Mouse (Mus musculus): ENCODE data around the gene Ly86. TPM values are rescaled to one million over a fixed set of nuclear protein-coding genes. Genes with fewer than 3 reads are reported as not detected.

Gene Ly86
- polyA plus RNA-seq, 1 experiment from 2014 or later, result 5.4 TPM

DNA sequence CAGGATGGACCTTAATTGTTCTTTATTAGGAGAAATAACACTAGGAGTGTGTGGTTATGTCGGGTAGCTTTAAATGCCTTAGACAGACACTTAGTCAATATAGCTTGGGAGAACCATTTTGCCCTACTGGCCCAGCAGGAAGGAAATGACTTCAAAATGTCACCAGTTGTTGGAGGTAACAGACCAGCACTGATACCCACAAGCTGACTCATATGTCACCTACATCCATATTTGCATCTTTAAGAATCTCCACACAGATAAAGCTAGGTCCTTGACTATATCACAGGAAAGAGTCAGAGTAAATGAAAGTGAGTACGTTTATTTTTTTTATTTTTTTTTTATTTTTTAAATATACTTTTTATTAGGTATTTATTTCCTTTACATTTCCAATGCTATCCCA lies 58.7 kb downstream of the Ly86 start:
- 82% methylated on average over 2 of the region's 2 CpGs for WGBS
- no peak overlapping the region for H3K27ac ChIP-seq
- no peak overlapping the region for H3K4me3 ChIP-seq
- H3K9me3 ChIP-seq, result no peaks in the 10 kb centered on the region
- no peak overlapping the region for H3K9ac ChIP-seq
- no peaks in the 10 kb centered on the region for H3K36me3 ChIP-seq
- no peaks in the 10 kb centered on the region for H3K27me3 ChIP-seq
- H3K4me1 ChIP-seq, result no peaks in the 10 kb centered on the region
- no peak for ATAC-seq (ENCODE audit: insufficient number of reproducible peaks, insufficient read depth, low FRiP score, low TSS enrichment)
- no peak overlapping the region for H3K4me2 ChIP-seq (replicated peaks)

DNA sequence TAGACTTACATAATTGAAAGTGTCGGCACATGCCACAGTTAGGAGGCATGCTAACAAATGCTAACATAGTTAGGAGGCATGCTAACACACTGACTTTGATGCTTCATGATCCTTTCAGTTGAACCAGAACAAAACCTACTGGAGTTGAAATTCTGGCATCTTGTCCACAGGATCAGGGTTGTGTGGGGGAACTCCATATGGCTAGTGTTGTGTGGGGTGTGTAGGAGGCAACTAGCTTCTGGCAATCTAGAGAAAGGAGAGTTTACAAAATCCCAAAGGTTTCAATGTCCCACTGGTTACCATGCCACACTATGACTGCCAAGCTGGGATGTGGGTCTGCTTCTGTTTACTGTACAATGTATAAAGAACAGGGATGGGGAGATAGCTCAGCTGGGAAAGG lies 70.7 kb downstream of the Ly86 start:
- 86% methylated on average over 1 of the region's 1 CpGs for WGBS
- Histone ChIP-seq H3K9me3 (no peaks in the 10 kb centered on the region), H3K4me3 (no peak overlapping the region), H3K27ac (no peak overlapping the region), H3K27me3 (no peaks in the 10 kb centered on the region), H3K36me3 (no peaks in the 10 kb centered on the region), H3K9ac (no peak overlapping the region), H3K4me1 (no peaks in the 10 kb centered on the region), H3K4me2 (replicated peaks) (no peak overlapping the region)
- ATAC-seq (ENCODE audit: insufficient number of reproducible peaks, insufficient read depth, low FRiP score, low TSS enrichment), result no peak

DNA sequence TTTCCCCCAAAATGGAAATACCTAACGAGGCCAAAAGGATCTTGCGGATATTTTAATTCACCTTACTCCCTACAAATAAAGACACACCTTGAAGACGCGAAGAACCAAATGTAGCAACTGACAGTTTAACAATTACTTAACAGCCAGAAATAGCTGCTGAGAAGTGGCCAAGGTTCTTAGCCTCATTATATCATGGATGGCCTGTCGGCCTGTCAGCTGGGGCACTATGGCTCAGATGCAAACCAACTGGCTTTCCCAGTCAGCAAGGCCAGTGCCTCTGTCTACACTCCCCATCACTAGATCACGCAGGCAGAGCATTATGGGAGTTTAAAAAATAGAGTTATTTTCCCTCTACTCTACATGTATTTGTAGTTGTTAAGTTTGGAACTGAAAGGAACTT lies 78.4 kb downstream of the Ly86 start:
- H3K4me2 ChIP-seq (replicated peaks), result no peak overlapping the region
- no peaks in the 10 kb centered on the region for H3K36me3 ChIP-seq
- H3K4me1 ChIP-seq, result no peaks in the 10 kb centered on the region
- H3K4me3 ChIP-seq, result no peak overlapping the region
- H3K27ac ChIP-seq, result no peak overlapping the region
- H3K9ac ChIP-seq, result no peak overlapping the region
- no peaks in the 10 kb centered on the region for H3K27me3 ChIP-seq
- no peaks in the 10 kb centered on the region for H3K9me3 ChIP-seq
- 93% methylated on average over 6 of the region's 6 CpGs for WGBS
- ATAC-seq (ENCODE audit: insufficient number of reproducible peaks, insufficient read depth, low FRiP score, low TSS enrichment), result no peak

DNA sequence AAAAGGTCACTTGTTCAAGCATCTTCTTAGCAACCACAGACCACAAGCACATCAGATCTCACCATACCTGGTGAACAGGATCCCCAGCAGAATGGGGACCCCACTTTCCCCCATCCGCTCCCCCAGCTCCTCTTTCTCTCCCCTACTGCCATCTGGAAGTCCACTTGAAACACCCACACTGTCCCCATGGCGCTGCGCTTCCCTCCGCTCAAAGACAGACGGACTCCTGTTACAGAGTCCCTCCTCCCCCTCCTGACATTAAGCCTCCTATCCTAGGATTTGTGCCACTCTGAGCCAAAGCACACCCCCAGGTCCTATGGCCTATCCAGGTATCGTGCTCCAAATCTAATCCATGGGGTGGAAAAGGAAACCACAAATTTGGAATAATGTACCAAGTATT lies 79.9 kb downstream of the Ly86 start:
- H3K4me2 ChIP-seq (replicated peaks), result no peak overlapping the region
- ATAC-seq (ENCODE audit: insufficient number of reproducible peaks, insufficient read depth, low FRiP score, low TSS enrichment), result no peak
- no peak overlapping the region for H3K4me3 ChIP-seq
- no peak overlapping the region for H3K27ac ChIP-seq
- H3K27me3 ChIP-seq, result no peaks in the 10 kb centered on the region
- H3K36me3 ChIP-seq, result no peaks in the 10 kb centered on the region
- WGBS, result 88% methylated on average over 6 of the region's 6 CpGs
- H3K9ac ChIP-seq, result no peak overlapping the region
- H3K4me1 ChIP-seq, result no peaks in the 10 kb centered on the region
- no peaks in the 10 kb centered on the region for H3K9me3 ChIP-seq

DNA sequence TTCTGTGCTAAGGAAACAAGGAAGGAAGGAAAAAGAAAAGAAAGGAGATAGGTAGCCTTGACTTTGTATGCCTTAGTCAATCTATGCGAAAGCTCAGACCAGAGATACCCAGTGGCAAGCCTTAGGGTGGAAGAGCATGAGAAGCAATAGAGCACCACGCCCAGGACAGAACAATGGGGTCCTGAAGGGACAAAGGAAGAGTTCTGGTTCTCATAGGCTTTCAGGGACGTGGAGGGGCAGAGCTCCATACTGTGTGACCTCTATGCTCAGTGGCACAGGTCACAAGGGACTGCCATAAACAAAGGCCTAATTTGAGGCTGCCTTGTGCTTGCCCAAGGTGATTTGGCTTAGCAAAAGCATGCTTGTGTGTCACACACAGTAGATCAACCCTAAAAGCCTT lies 80.4 kb downstream of the Ly86 start:
- Histone ChIP-seq H3K9ac (no peak overlapping the region), H3K4me1 (no peaks in the 10 kb centered on the region), H3K27me3 (no peaks in the 10 kb centered on the region), H3K27ac (no peak overlapping the region), H3K9me3 (no peaks in the 10 kb centered on the region), H3K4me3 (no peak overlapping the region), H3K4me2 (replicated peaks) (no peak overlapping the region), H3K36me3 (no peaks in the 10 kb centered on the region)
- ATAC-seq (ENCODE audit: insufficient number of reproducible peaks, insufficient read depth, low FRiP score, low TSS enrichment), result no peak
- 60% methylated on average over 3 of the region's 3 CpGs for WGBS

DNA sequence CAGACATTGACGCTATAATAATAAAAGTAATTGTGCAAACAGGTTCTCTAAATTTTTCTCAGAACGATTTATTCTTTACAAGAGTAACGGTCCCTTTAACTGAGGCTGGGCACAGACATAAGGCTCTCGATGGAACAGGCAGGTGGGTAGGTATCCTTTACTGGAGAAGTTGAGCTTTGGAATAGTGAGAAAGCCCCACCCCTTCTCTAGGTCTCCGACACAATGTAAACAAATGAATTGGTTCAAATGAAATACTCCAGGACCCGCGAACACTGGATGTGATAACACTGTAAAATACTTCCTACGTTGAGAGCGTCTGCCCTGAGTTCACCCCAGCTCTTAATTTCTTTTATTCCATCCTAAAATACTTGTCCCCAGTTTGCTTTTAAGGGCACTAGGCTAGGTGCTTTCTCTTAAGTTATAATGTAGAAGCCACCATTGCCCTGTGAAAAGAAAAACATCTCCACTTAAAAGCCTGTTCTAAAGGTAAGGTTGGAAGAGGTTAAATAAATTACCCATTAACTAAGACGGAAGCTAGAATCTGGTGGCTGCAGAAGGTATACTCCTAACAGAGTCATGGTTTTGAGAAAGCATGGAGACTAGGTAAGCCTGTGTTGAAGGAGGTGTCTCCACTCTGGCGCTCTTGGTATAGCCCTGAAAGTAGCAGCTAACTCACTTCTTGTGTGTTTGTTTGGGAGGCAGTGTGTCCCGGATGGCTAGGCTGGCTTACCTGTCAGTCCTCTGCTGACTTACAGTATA lies 81.7 kb downstream of the Ly86 start:
- no peak overlapping the region for H3K9ac ChIP-seq
- no peak overlapping the region for H3K27ac ChIP-seq
- H3K4me3 ChIP-seq, result no peak overlapping the region
- no peak for ATAC-seq (ENCODE audit: insufficient number of reproducible peaks, insufficient read depth, low FRiP score, low TSS enrichment)
- H3K4me2 ChIP-seq (replicated peaks), result no peak overlapping the region
- no peaks in the 10 kb centered on the region for H3K36me3 ChIP-seq
- H3K27me3 ChIP-seq, result no peaks in the 10 kb centered on the region
- WGBS, result 78% methylated on average over 12 of the region's 12 CpGs
- 0 out of 2 replicates have a peak, but pooled peaks cover under 1% of the 10 kb centered on the region for H3K9me3 ChIP-seq
- no peaks in the 10 kb centered on the region for H3K4me1 ChIP-seq

DNA sequence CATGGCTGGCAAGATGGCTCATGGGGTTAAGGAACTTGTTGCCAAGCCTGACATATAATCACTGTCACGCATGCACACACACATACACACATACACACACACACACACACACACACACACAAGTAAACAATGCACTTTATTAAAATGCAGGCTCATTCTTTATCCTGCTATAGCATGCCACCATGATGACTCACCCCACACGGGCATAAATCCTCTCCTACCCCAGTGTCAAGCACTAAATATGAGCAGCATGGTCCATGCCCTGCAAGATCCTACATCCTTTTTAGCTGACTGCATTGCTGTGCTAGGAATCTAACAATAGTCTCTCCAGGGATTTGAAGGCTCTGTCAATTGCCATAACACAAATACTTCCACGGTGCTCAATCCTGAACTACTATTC lies 83.5 kb downstream of the Ly86 start:
- H3K4me1 ChIP-seq, result no peaks in the 10 kb centered on the region
- 0 out of 2 replicates have a peak, but pooled peaks cover 2% of the 10 kb centered on the region for H3K9me3 ChIP-seq
- WGBS, result 89% methylated on average over 3 of the region's 3 CpGs
- no peak overlapping the region for H3K9ac ChIP-seq
- H3K36me3 ChIP-seq, result no peaks in the 10 kb centered on the region
- H3K27me3 ChIP-seq, result no peaks in the 10 kb centered on the region
- H3K4me2 ChIP-seq (replicated peaks), result no peak overlapping the region
- no peak for ATAC-seq (ENCODE audit: insufficient number of reproducible peaks, insufficient read depth, low FRiP score, low TSS enrichment)
- H3K27ac ChIP-seq, result no peak overlapping the region
- no peak overlapping the region for H3K4me3 ChIP-seq

DNA sequence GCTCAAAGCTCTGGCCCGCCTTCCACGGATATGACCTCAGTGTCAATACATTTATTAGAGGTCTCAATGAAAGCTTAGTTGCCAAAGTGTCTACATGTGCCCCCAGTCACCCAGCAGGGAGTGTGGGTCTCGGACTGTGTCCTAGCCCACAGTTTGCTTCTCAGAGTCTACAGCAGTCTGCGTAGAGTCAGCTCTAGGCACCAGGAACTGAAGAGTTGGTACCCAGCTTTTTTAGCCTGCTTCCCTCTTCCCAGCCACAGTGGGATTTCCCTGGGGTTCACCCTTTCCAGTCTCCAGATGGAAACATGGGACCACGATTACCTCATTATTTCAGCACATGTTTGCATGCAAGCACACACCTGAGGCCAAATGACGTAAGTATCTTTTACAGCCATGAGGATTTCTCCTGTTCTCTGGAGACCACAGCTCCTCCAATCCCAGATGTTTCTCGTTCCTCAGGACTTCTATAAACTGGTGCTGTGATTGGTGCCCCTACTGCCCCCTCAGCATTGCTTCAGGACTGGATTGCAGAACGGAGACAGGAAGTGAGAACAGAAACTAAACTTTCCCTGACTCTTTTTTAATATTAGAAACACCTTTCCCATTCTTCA lies 84.8 kb downstream of the Ly86 start:
- H3K9me3 ChIP-seq, result 0 out of 2 replicates have a peak, but pooled peaks cover 2% of the 10 kb centered on the region
- no peaks in the 10 kb centered on the region for H3K27me3 ChIP-seq
- no peak for ATAC-seq (ENCODE audit: insufficient number of reproducible peaks, insufficient read depth, low FRiP score, low TSS enrichment)
- no peak overlapping the region for H3K4me2 ChIP-seq (replicated peaks)
- H3K9ac ChIP-seq, result no peak overlapping the region
- H3K27ac ChIP-seq, result no peak overlapping the region
- H3K4me1 ChIP-seq, result no peaks in the 10 kb centered on the region
- H3K36me3 ChIP-seq, result no peaks in the 10 kb centered on the region
- H3K4me3 ChIP-seq, result no peak overlapping the region
- 55% methylated on average over 8 of the region's 8 CpGs for WGBS

DNA sequence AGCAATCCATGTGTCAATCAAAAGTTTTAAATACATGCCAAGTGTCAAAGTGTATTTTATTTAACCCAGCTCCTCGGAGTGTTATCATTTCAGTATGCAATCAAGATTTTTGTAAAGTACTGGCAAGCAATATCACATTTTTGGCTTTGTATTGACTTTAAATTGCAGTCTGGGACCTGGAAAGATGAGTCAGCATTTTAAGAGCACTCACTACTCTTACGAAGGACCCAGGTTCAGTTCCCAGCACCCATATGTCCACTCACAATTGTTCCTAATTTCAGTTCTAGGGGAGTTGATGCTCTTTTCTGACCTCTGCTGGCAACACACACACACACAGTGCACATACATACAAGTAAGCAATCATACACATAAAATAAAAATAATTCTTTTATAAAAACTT lies 86.7 kb downstream of the Ly86 start:
- WGBS, result 93% methylated on average over 2 of the region's 2 CpGs
- Histone ChIP-seq H3K27me3 (peaks cover 14% of the 10 kb centered on the region), H3K4me1 (0 out of 2 replicates have a peak, but pooled peaks cover 5% of the 10 kb centered on the region), H3K4me2 (replicated peaks) (no peak overlapping the region), H3K4me3 (no peak overlapping the region), H3K9me3 (0 out of 2 replicates have a peak, but pooled peaks cover 2% of the 10 kb centered on the region), H3K36me3 (no peaks in the 10 kb centered on the region), H3K27ac (no peak overlapping the region), H3K9ac (no peak overlapping the region)
- ATAC-seq (ENCODE audit: insufficient number of reproducible peaks, insufficient read depth, low FRiP score, low TSS enrichment), result no peak

DNA sequence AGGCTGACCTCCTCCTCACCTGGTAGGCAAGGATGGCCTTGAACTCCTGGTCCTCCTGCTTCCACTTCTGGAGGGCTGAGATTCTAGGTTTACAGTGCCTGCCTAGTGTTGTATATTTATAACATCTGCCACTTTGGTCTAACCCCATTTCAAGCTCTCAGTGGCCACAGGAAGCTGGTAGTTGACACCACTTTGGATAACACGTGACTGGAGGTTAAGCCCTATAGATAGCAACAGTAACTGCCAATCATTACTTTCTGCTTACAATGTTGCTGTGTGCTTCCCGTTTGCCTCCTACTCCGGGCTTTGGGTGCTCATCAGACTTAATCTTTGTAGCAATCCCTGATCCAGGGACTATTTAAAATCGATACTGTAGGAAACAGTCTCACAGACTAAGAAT lies 87.6 kb downstream of the Ly86 start:
- ATAC-seq (ENCODE audit: insufficient number of reproducible peaks, insufficient read depth, low FRiP score, low TSS enrichment), result no peak
- H3K27ac ChIP-seq, result no peak overlapping the region
- WGBS, result 37% methylated on average over 4 of the region's 4 CpGs
- H3K4me2 ChIP-seq (replicated peaks), result no peak overlapping the region
- H3K4me3 ChIP-seq, result no peak overlapping the region
- H3K4me1 ChIP-seq, result 0 out of 2 replicates have a peak, but pooled peaks cover 5% of the 10 kb centered on the region
- no peak overlapping the region for H3K9ac ChIP-seq
- H3K27me3 ChIP-seq, result peaks cover 21% of the 10 kb centered on the region
- no peaks in the 10 kb centered on the region for H3K36me3 ChIP-seq
- 0 out of 2 replicates have a peak, but pooled peaks cover 2% of the 10 kb centered on the region for H3K9me3 ChIP-seq

DNA sequence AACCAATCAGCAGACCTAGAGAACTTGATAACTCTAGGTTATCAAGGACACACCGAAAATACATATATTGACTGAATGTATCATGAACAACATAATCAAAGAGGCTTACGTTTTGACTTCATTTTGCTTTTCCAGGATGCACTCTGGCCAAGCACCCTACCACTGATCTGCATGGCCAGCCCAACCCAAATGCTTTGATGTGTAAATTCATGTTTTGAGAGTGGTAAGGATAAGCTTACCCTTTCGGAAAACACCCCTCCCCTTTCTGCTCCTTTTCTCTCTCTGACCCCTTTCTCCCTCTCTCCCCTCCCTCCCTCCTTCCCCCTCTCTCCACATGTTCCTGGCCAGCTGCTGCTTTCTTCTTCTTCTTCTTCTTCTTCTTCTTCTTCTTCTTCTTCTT lies 88.1 kb downstream of the Ly86 start:
- Histone ChIP-seq H3K27me3 (peaks cover 25% of the 10 kb centered on the region), H3K9me3 (0 out of 2 replicates have a peak, but pooled peaks cover 2% of the 10 kb centered on the region), H3K36me3 (no peaks in the 10 kb centered on the region), H3K4me1 (0 out of 2 replicates have a peak, but pooled peaks cover 5% of the 10 kb centered on the region), H3K9ac (no peak overlapping the region), H3K4me2 (replicated peaks) (no peak overlapping the region), H3K27ac (no peak overlapping the region), H3K4me3 (no peak overlapping the region)
- no peak for ATAC-seq (ENCODE audit: insufficient number of reproducible peaks, insufficient read depth, low FRiP score, low TSS enrichment)
- 24% methylated on average over 3 of the region's 3 CpGs for WGBS

DNA sequence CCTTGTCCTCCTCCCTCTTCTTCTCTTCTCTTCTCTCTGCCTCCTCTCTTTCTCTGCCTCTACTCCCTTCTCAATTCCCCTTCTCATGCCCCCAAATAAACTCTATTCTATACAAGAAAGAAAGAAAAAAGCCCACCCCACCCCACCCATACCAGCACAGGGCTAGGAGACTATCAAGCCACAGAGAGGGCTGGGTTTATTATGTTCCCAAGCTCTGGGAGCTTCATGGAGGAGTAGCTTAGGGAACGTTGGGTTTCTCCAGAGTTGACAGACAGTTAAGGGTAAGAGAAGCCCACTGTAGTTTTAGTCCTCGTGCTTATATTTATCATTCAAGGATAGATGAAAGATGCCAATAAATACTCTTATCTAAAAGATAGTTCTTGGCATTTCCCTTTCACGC lies 88.7 kb downstream of the Ly86 start:
- Histone ChIP-seq H3K9ac (no peak overlapping the region), H3K36me3 (no peaks in the 10 kb centered on the region), H3K4me2 (replicated peaks) (peak overlapping the region; percentile 73), H3K27ac (no peak overlapping the region), H3K27me3 (peaks cover 28% of the 10 kb centered on the region), H3K4me3 (no peak overlapping the region; the same call in 1 of the 2 replicates), H3K9me3 (0 out of 2 replicates have a peak, but pooled peaks cover 2% of the 10 kb centered on the region), H3K4me1 (0 out of 2 replicates have a peak, but pooled peaks cover 5% of the 10 kb centered on the region)
- ATAC-seq (ENCODE audit: insufficient number of reproducible peaks, insufficient read depth, low FRiP score, low TSS enrichment), result no peak
- 16% methylated on average over 3 of the region's 3 CpGs for WGBS
